Mouse (Mus musculus) heart, postnatal 0 days (tissue): ENCODE results near the gene U2surp. TPM values are rescaled to one million over a fixed set of nuclear protein-coding genes. Genes with fewer than 3 reads are reported as not detected.
"Not testable (repeated sequence)": the region's sequence is repeated elsewhere in the genome, so short reads cannot be mapped to it uniquely, and the experiment has no call there.

Experiments
- ATAC-seq: fragments of 200-750 bp; cut with Nextera tagmentation; 2 replicates; pipeline ENCODE4 v1.8.0; 2017; ENCODE audit warnings: low read depth, moderate number of reproducible peaks, moderate library complexity; ENCODE audit not compliant: insufficient read depth
- DNase-seq: peaks from one replicate; pipeline ENCODE4 v3.0.0-alpha.2; 2016; ENCODE audit warnings: low spot score
- H3K27ac ChIP-seq: fragments of 300-500 bp; sonication (generic); 2 replicates; pipeline ENCODE4 v1.5.1; 2014; ENCODE audit warnings: low read depth, mild to moderate bottlenecking
- H3K27me3 ChIP-seq: fragments of 300-500 bp; sonication (generic); 2 replicates; pipeline ENCODE4 v1.6.1; 2014; ENCODE audit warnings: low read length, mixed read lengths; ENCODE audit not compliant: control insufficient read depth, insufficient read depth
- H3K36me3 ChIP-seq: fragments of 300-500 bp; sonication (generic); replicated peaks from 2 replicates; pipeline ENCODE4 v1.6.1; 2014; ENCODE audit warnings: low read length, mixed read lengths; ENCODE audit not compliant: control insufficient read depth, insufficient read depth
- H3K4me1 ChIP-seq: fragments of 300-500 bp; sonication (generic); 2 replicates; pipeline ENCODE4 v1.6.1; 2014; ENCODE audit warnings: antibody characterized with exemption; ENCODE audit not compliant: control insufficient read depth, insufficient read depth
- H3K4me2 ChIP-seq: fragments of 300-500 bp; sonication (generic); 2 replicates; pipeline ENCODE4 v1.6.1; 2014; ENCODE audit warnings: low read depth, mild to moderate bottlenecking, low read length, moderate library complexity
- H3K4me3 ChIP-seq: fragments of 300-500 bp; sonication (generic); 2 replicates; pipeline ENCODE4 v1.5.1; 2014; ENCODE audit warnings: low read depth, low read length
- H3K9ac ChIP-seq: fragments of 300-500 bp; sonication (generic); replicated peaks from 2 replicates; pipeline ENCODE4 v1.6.1; 2014; ENCODE audit warnings: low read depth, low read length, mixed read lengths
- H3K9me3 ChIP-seq: fragments of 300-500 bp; sonication (generic); replicated peaks from 2 replicates; pipeline ENCODE4 v1.6.1; 2016; ENCODE audit warnings: low read length; ENCODE audit not compliant: control insufficient read depth
- CTCF ChIP-seq: IDR thresholded peaks from 2 replicates; pipeline ENCODE4 v1.5.1; 2016; ENCODE audit warnings: antibody characterized with exemption, control low read depth, low read depth
- EP300 ChIP-seq: IDR thresholded peaks from 2 replicates; pipeline ENCODE4 v1.6.1; 2016; ENCODE audit warnings: antibody characterized with exemption, low read depth
- WGBS: fragments of 180-500 bp; shearing (Covaris S2); extraction: QIAGEN DNeasy Blood & Tissue Kit; methylation state at CpG from one replicate; pipeline ENCODE4 v1.1.7; 2014; 5-methylcytosine and 5-hydroxymethylcytosine counted together
- polyA plus RNA-seq: library from polyadenylated mRNA; unstranded; fragments of >200 nt; fragmentation: Nextera tagmentation; extraction: Ambion mirVana; gene quantifications from 2 replicates; pipeline ENCODE4 v1.2.1, GENCODE M21; 2015
- total RNA-seq: library from RNA; depleted of rRNA; stranded (reverse); fragments of >200 nt; gene quantifications from 2 replicates; pipeline ENCODE4 v1.2.3, GENCODE M21; 2014; ENCODE audit warnings: low replicate concordance

U2surp gene
- total and polyA plus RNA-seq, 2 experiments from 2014 or later, result 22.2 to 71.9 TPM

- H3K36me3 ChIP-seq, result peaks cover 76% of the 10 kb centered on the region
- H3K4me1 ChIP-seq, result no peaks in the 10 kb centered on the region
- no peak for TF ChIP-seq EP300
- TF ChIP-seq CTCF, result peak; percentile 57
- H3K27ac ChIP-seq, result no peak overlapping the region
- H3K9ac ChIP-seq, result no peak overlapping the region
- H3K9me3 ChIP-seq, result no peaks in the 10 kb centered on the region
- ATAC-seq (no peak), DNase-seq (peak; percentile 35)
- WGBS, result 82% methylated on average over 1 of the region's 1 CpGs
- no peaks in the 10 kb centered on the region for H3K27me3 ChIP-seq
- H3K4me2 ChIP-seq, result no peak overlapping the region
- H3K4me3 ChIP-seq, result no peak overlapping the region
These were observed 38.9 kb downstream of the U2surp start for GRCm38 (mm10) chr9:95472926-95473325.

GRCm38 (mm10) chr9:95469011-95469576 lies 42.7 kb downstream of the U2surp start:
- DNase-seq, H3K27ac ChIP-seq, H3K27me3 ChIP-seq, H3K4me1 ChIP-seq, ATAC-seq, H3K9me3 ChIP-seq, H3K4me3 ChIP-seq, H3K4me2 ChIP-seq, H3K9ac ChIP-seq: not testable (repeated sequence)
- H3K36me3 ChIP-seq, result peaks cover 77% of the 10 kb centered on the region
- 94% methylated on average over 7 of the region's 7 CpGs for WGBS

DNA sequence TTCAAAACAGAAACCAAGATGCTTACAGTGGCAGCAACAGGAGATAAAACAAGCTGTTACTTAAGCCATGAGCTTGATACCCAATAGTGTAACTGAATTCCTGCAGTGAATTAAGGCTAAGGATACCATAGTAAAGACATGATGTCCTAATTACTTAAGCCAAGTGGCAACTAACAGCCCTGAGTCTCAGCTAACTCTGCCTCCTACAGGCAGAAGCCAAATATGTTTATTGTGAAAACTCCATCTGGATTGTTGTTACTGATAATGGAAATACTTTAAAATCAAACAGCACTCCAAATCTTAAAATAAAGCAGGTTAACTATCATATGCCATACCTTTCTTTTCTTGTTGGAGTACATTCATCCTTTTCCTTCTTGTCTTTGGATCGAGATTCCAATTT lies 47.8 kb downstream of the U2surp start:
- TF ChIP-seq EP300 (no peak), CTCF (no peak)
- no peaks in the 10 kb centered on the region for H3K27me3 ChIP-seq
- 84% methylated on average over 1 of the region's 1 CpGs for WGBS
- H3K4me2 ChIP-seq, result no peak overlapping the region
- H3K4me3 ChIP-seq, result no peak overlapping the region
- DNase-seq (no peak), ATAC-seq (no peak)
- no peak overlapping the region for H3K27ac ChIP-seq
- H3K9me3 ChIP-seq, result no peaks in the 10 kb centered on the region
- no peaks in the 10 kb centered on the region for H3K4me1 ChIP-seq
- H3K9ac ChIP-seq, result no peak overlapping the region
- H3K36me3 ChIP-seq, result peaks cover 68% of the 10 kb centered on the region

DNA sequence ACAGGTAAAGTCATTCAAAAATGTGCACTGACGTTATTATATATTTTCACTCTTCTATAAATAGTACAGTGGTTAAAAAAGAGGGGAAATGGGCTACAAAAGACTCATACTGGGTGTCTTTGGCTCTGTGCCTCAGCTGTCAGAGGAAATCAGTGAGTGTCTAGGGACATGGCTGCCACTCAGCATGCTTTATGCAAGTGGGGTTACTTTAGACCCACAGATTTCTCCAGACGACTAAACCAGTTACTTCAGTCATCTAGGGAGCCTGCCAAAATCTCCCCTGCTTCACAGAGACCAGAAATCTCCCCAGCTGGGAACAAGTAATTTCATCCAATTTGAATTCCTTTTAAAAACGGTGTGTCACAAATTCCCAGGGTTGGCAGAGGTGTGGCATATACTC lies 59.9 kb downstream of the U2surp start:
- H3K4me3 ChIP-seq, result no peak overlapping the region
- DNase-seq (no peak), ATAC-seq (no peak)
- peaks cover 13% of the 10 kb centered on the region for H3K36me3 ChIP-seq
- H3K9me3 ChIP-seq, result no peaks in the 10 kb centered on the region
- no peaks in the 10 kb centered on the region for H3K27me3 ChIP-seq
- no peak overlapping the region for H3K27ac ChIP-seq
- no peak overlapping the region for H3K4me2 ChIP-seq
- H3K4me1 ChIP-seq, result no peaks in the 10 kb centered on the region
- no peak overlapping the region for H3K9ac ChIP-seq
- TF ChIP-seq EP300, result no peak
- TF ChIP-seq CTCF, result no peak
- 46% methylated on average over 3 of the region's 3 CpGs for WGBS

GRCm38 (mm10) chr9:95450586-95450985 lies 61.2 kb downstream of the U2surp start:
- DNase-seq (peak; percentile 44), ATAC-seq (peak; percentile 81)
- Histone ChIP-seq H3K4me1 (no peaks in the 10 kb centered on the region), H3K27me3 (no peaks in the 10 kb centered on the region), H3K36me3 (0 out of 2 replicates have a peak, but pooled peaks cover 4% of the 10 kb centered on the region), H3K9ac (no peak overlapping the region), H3K4me2 (no peak overlapping the region), H3K27ac (no peak overlapping the region), H3K4me3 (no peak overlapping the region), H3K9me3 (no peaks in the 10 kb centered on the region)
- TF ChIP-seq EP300 (no peak), CTCF (no peak)
- 48% methylated on average over 8 of the region's 8 CpGs for WGBS

GRCm38 (mm10) chr9:95442321-95442731 lies 69.5 kb downstream of the U2surp start:
- 0 out of 2 replicates have a peak, but pooled peaks cover 5% of the 10 kb centered on the region for H3K9me3 ChIP-seq
- ATAC-seq (peak; percentile 84), DNase-seq (peak; percentile 43)
- H3K4me2 ChIP-seq, result peak overlapping the region; percentile 55
- H3K9ac ChIP-seq, result no peak overlapping the region
- H3K4me1 ChIP-seq, result peaks cover 5% of the 10 kb centered on the region
- no peaks in the 10 kb centered on the region for H3K36me3 ChIP-seq
- no peak for TF ChIP-seq EP300
- TF ChIP-seq CTCF, result peak; percentile 21; the same call in 1 of the 2 replicates
- no peak overlapping the region for H3K27ac ChIP-seq
- peak overlapping the region; percentile 19; the same call in 1 of the 2 replicates for H3K4me3 ChIP-seq
- 4% methylated on average over 13 of the region's 13 CpGs for WGBS
- no peaks in the 10 kb centered on the region for H3K27me3 ChIP-seq
